Mouse (Mus musculus): ENCODE measurements around the gene Tmem158. TPM values are rescaled to one million over a fixed set of nuclear protein-coding genes. Genes with fewer than 3 reads are reported as not detected.

Gene Tmem158
- polyA plus RNA-seq, 1 experiment from 2014 or later: 8.8 TPM

GRCm38 (mm10) chr9:123259896-123260610, 511 bp downstream of the Tmem158 start:
- Histone ChIP-seq H3K27me3 (ENCODE audit: control insufficient read depth, insufficient read depth, low read length) (0 out of 2 replicates have a peak, but pooled peaks cover 5% of the 10 kb centered on the region), H3K9ac (ENCODE audit: low read length) (peak overlapping the region; percentile 74), H3K27ac (ENCODE audit: low read depth, low read length) (0 out of 2 replicates have a peak overlapping the region, but pooled peaks have one; percentile 27), H3K4me1 (ENCODE audit: control insufficient read depth, insufficient read depth, low read length) (no peaks in the 10 kb centered on the region; the same call in 1 of the 2 replicates), H3K36me3 (ENCODE audit: control insufficient read depth, insufficient read depth, low read length) (no peaks in the 10 kb centered on the region), H3K4me3 (ENCODE audit: low read depth, low read length) (peak overlapping the region; percentile 66), H3K4me2 (ENCODE audit: low read depth) (peak overlapping the region; percentile 96), H3K9me3 (ENCODE audit: control insufficient read depth, low read length) (no peaks in the 10 kb centered on the region)
- under 1% methylated on average over 76 of the region's 92 CpGs for WGBS
- ATAC-seq (ENCODE audit: insufficient read depth, low FRiP score, low TSS enrichment) (peak; percentile 79), DNase-seq (ENCODE audit: low spot score) (peak; percentile 63)

- peak; percentile 89 for DNase-seq (ENCODE audit: low spot score)
- H3K4me3 ChIP-seq (ENCODE audit: low read depth, low read length): peak overlapping the region; percentile 66
Measured at GRCm38 (mm10) chr9:123259461-123259895, 1.1 kb downstream of the Tmem158 start.

GRCm38 (mm10) chr9:123258796-123259195, 1.8 kb downstream of the Tmem158 start:
- Histone ChIP-seq H3K4me2 (ENCODE audit: low read depth) (no peak overlapping the region), H3K9me3 (ENCODE audit: control insufficient read depth, low read length) (no peaks in the 10 kb centered on the region), H3K9ac (ENCODE audit: low read length) (no peak overlapping the region), H3K27me3 (ENCODE audit: control insufficient read depth, insufficient read depth, low read length) (0 out of 2 replicates have a peak, but pooled peaks cover 5% of the 10 kb centered on the region), H3K36me3 (ENCODE audit: control insufficient read depth, insufficient read depth, low read length) (no peaks in the 10 kb centered on the region), H3K27ac (ENCODE audit: low read depth, low read length) (no peak overlapping the region), H3K4me3 (ENCODE audit: low read depth, low read length) (no peak overlapping the region), H3K4me1 (ENCODE audit: control insufficient read depth, insufficient read depth, low read length) (no peaks in the 10 kb centered on the region; the same call in 1 of the 2 replicates)
- WGBS: 26% methylated on average over 10 of the region's 10 CpGs
- ATAC-seq (ENCODE audit: insufficient read depth, low FRiP score, low TSS enrichment): no peak
- DNase-seq (ENCODE audit: low spot score): no peak

More at GRCm38 (mm10) chr9:123259461-123259895, 1.1 kb downstream of the Tmem158 start:
- Histone ChIP-seq H3K27me3 (ENCODE audit: control insufficient read depth, insufficient read depth, low read length) (0 out of 2 replicates have a peak, but pooled peaks cover 5% of the 10 kb centered on the region), H3K4me1 (ENCODE audit: control insufficient read depth, insufficient read depth, low read length) (no peaks in the 10 kb centered on the region; the same call in 1 of the 2 replicates), H3K9ac (ENCODE audit: low read length) (peak overlapping the region; percentile 74), H3K27ac (ENCODE audit: low read depth, low read length) (0 out of 2 replicates have a peak overlapping the region, but pooled peaks have one; percentile 1), H3K36me3 (ENCODE audit: control insufficient read depth, insufficient read depth, low read length) (no peaks in the 10 kb centered on the region), H3K4me2 (ENCODE audit: low read depth) (peak overlapping the region; percentile 96), H3K9me3 (ENCODE audit: control insufficient read depth, low read length) (no peaks in the 10 kb centered on the region)
- under 1% methylated on average over 45 of the region's 45 CpGs for WGBS
- no peak; the same call in none of the 2 replicates for ATAC-seq (ENCODE audit: insufficient read depth, low FRiP score, low TSS enrichment)

- H3K4me3 ChIP-seq (ENCODE audit: low read depth, low read length): no peak overlapping the region
- 78% methylated on average over 3 of the region's 3 CpGs for WGBS
- no peak for ATAC-seq (ENCODE audit: insufficient read depth, low FRiP score, low TSS enrichment)
Measured at GRCm38 (mm10) chr9:123255736-123256135, 4.8 kb downstream of the Tmem158 start.

GRCm38 (mm10) chr9:123247992-123248391, 12.6 kb downstream of the Tmem158 start:
- Histone ChIP-seq H3K4me2 (ENCODE audit: low read depth) (no peak overlapping the region), H3K27ac (ENCODE audit: low read depth, low read length) (no peak overlapping the region), H3K36me3 (ENCODE audit: control insufficient read depth, insufficient read depth, low read length) (no peaks in the 10 kb centered on the region), H3K4me1 (ENCODE audit: control insufficient read depth, insufficient read depth, low read length) (no peaks in the 10 kb centered on the region), H3K9me3 (ENCODE audit: control insufficient read depth, low read length) (no peaks in the 10 kb centered on the region), H3K4me3 (ENCODE audit: low read depth, low read length) (no peak overlapping the region), H3K27me3 (ENCODE audit: control insufficient read depth, insufficient read depth, low read length) (no peaks in the 10 kb centered on the region), H3K9ac (ENCODE audit: low read length) (no peak overlapping the region)
- DNase-seq (ENCODE audit: low spot score): no peak
- ATAC-seq (ENCODE audit: insufficient read depth, low FRiP score, low TSS enrichment): no peak
- 82% methylated on average over 1 of the region's 1 CpGs for WGBS

More at GRCm38 (mm10) chr9:123255736-123256135, 4.8 kb downstream of the Tmem158 start:
- H3K27ac ChIP-seq (ENCODE audit: low read depth, low read length): no peak overlapping the region
- no peaks in the 10 kb centered on the region for H3K36me3 ChIP-seq (ENCODE audit: control insufficient read depth, insufficient read depth, low read length)
- H3K4me2 ChIP-seq (ENCODE audit: low read depth): no peak overlapping the region
- H3K9me3 ChIP-seq (ENCODE audit: control insufficient read depth, low read length): no peaks in the 10 kb centered on the region
- 0 out of 2 replicates have a peak, but pooled peaks cover 5% of the 10 kb centered on the region for H3K27me3 ChIP-seq (ENCODE audit: control insufficient read depth, insufficient read depth, low read length)
- H3K9ac ChIP-seq (ENCODE audit: low read length): no peak overlapping the region
- DNase-seq (ENCODE audit: low spot score): no peak
- no peaks in the 10 kb centered on the region; the same call in 1 of the 2 replicates for H3K4me1 ChIP-seq (ENCODE audit: control insufficient read depth, insufficient read depth, low read length)

GRCm38 (mm10) chr9:123245146-123245545, 15.4 kb downstream of the Tmem158 start:
- no peaks in the 10 kb centered on the region for H3K4me1 ChIP-seq (ENCODE audit: control insufficient read depth, insufficient read depth, low read length)
- no peak overlapping the region for H3K4me2 ChIP-seq (ENCODE audit: low read depth)
- H3K9me3 ChIP-seq (ENCODE audit: control insufficient read depth, low read length): no peaks in the 10 kb centered on the region
- H3K9ac ChIP-seq (ENCODE audit: low read length): no peak overlapping the region
- no peaks in the 10 kb centered on the region for H3K27me3 ChIP-seq (ENCODE audit: control insufficient read depth, insufficient read depth, low read length)
- 77% methylated on average over 4 of the region's 4 CpGs for WGBS
- no peak for DNase-seq (ENCODE audit: low spot score)
- no peak overlapping the region for H3K27ac ChIP-seq (ENCODE audit: low read depth, low read length)
- no peaks in the 10 kb centered on the region for H3K36me3 ChIP-seq (ENCODE audit: control insufficient read depth, insufficient read depth, low read length)
- no peak for ATAC-seq (ENCODE audit: insufficient read depth, low FRiP score, low TSS enrichment)
- no peak overlapping the region for H3K4me3 ChIP-seq (ENCODE audit: low read depth, low read length)

GRCm38 (mm10) chr9:123243988-123244387, 16.6 kb downstream of the Tmem158 start:
- no peak overlapping the region for H3K4me2 ChIP-seq (ENCODE audit: low read depth)
- ATAC-seq (ENCODE audit: insufficient read depth, low FRiP score, low TSS enrichment) (no peak), DNase-seq (ENCODE audit: low spot score) (no peak)
- no peak overlapping the region for H3K4me3 ChIP-seq (ENCODE audit: low read depth, low read length)
- H3K4me1 ChIP-seq (ENCODE audit: control insufficient read depth, insufficient read depth, low read length): no peaks in the 10 kb centered on the region
- 76% methylated on average over 10 of the region's 10 CpGs for WGBS
- no peaks in the 10 kb centered on the region for H3K9me3 ChIP-seq (ENCODE audit: control insufficient read depth, low read length)
- H3K36me3 ChIP-seq (ENCODE audit: control insufficient read depth, insufficient read depth, low read length): no peaks in the 10 kb centered on the region
- H3K9ac ChIP-seq (ENCODE audit: low read length): no peak overlapping the region
- H3K27me3 ChIP-seq (ENCODE audit: control insufficient read depth, insufficient read depth, low read length): no peaks in the 10 kb centered on the region
- no peak overlapping the region for H3K27ac ChIP-seq (ENCODE audit: low read depth, low read length)

GRCm38 (mm10) chr9:123241191-123241590, 19.4 kb downstream of the Tmem158 start:
- WGBS: 95% methylated on average over 5 of the region's 5 CpGs
- H3K9me3 ChIP-seq (ENCODE audit: control insufficient read depth, low read length): no peaks in the 10 kb centered on the region
- no peak overlapping the region for H3K9ac ChIP-seq (ENCODE audit: low read length)
- no peak overlapping the region for H3K4me2 ChIP-seq (ENCODE audit: low read depth)
- H3K4me1 ChIP-seq (ENCODE audit: control insufficient read depth, insufficient read depth, low read length): no peaks in the 10 kb centered on the region
- H3K4me3 ChIP-seq (ENCODE audit: low read depth, low read length): no peak overlapping the region
- H3K36me3 ChIP-seq (ENCODE audit: control insufficient read depth, insufficient read depth, low read length): no peaks in the 10 kb centered on the region
- ATAC-seq (ENCODE audit: insufficient read depth, low FRiP score, low TSS enrichment): no peak
- DNase-seq (ENCODE audit: low spot score): no peak
- H3K27ac ChIP-seq (ENCODE audit: low read depth, low read length): no peak overlapping the region
- no peaks in the 10 kb centered on the region for H3K27me3 ChIP-seq (ENCODE audit: control insufficient read depth, insufficient read depth, low read length)

- Histone ChIP-seq H3K9me3 (ENCODE audit: control insufficient read depth, low read length) (no peaks in the 10 kb centered on the region), H3K4me1 (ENCODE audit: control insufficient read depth, insufficient read depth, low read length) (no peaks in the 10 kb centered on the region), H3K4me3 (ENCODE audit: low read depth, low read length) (no peak overlapping the region), H3K9ac (ENCODE audit: low read length) (no peak overlapping the region), H3K27me3 (ENCODE audit: control insufficient read depth, insufficient read depth, low read length) (no peaks in the 10 kb centered on the region), H3K4me2 (ENCODE audit: low read depth) (no peak overlapping the region), H3K27ac (ENCODE audit: low read depth, low read length) (no peak overlapping the region), H3K36me3 (ENCODE audit: control insufficient read depth, insufficient read depth, low read length) (no peaks in the 10 kb centered on the region)
- WGBS: 76% methylated on average over 2 of the region's 2 CpGs
- ATAC-seq (ENCODE audit: insufficient read depth, low FRiP score, low TSS enrichment) (no peak), DNase-seq (ENCODE audit: low spot score) (no peak)
Measured at GRCm38 (mm10) chr9:123240751-123241150, 19.8 kb downstream of the Tmem158 start.
